ENCODE assay signal across 8 mouse cellular contexts in the genomic region with DNA sequence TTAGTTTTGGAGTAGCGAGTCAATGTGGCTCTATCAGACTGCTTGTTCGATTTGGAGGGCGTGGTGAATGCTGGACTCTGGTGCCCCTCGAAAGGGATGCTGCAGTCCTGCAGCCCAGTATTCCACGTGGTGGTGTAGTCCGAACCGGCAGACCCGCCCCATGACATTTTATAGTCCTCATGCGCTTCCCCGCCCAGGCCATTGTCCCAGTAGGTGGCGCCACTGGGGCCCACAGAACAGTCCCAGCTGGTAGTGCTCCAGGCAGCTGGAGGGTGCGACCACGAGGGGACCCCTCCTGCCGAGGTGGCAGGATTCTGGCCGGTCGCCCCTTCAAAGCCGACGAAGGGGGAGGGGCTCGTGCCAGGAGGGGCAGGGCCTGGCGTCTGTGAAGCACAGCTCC. TPM values are rescaled to one million over a fixed set of nuclear protein-coding genes. Genes with fewer than 3 reads are reported as not detected.
DNase-seq lines count a peak whose midpoint lies in the region; ATAC-seq and TF ChIP-seq lines count a peak whose summit lies in the region.

No protein-coding gene starts in this region.

- DNase-seq in heart, adult 18-20 months, result peak; percentile 18 to 28
- DNase-seq in heart, adult 8-10 months (ENCODE audit: low spot score), result no peak
- no peak for DNase-seq in Patski (ENCODE audit: low read depth, low spot score)
- peak; percentile 69 for DNase-seq in hindbrain, postnatal 0 days (ENCODE audit: low spot score)
- DNase-seq in neural tube, embryonic 11.5 days (ENCODE audit: low spot score), result peak; percentile 76
- DNase-seq in thymus, postnatal 4 days, result peak; percentile 87

- H3K27ac ChIP-seq in hindbrain, postnatal 0 days, result no peak overlapping the region
- no peak overlapping the region for H3K27ac ChIP-seq in liver, embryonic 15.5 days (replicated peaks)
- H3K27ac ChIP-seq in neural tube, embryonic 11.5 days (ENCODE audit: low read depth, low read length), result no peak overlapping the region

- peaks cover 45% of the 10 kb centered on the region for H3K27me3 ChIP-seq in Patski
- peaks cover 50% of the 10 kb centered on the region for H3K27me3 ChIP-seq in hindbrain, postnatal 0 days (ENCODE audit: insufficient read depth, low read length)
- peaks cover 89% of the 10 kb centered on the region for H3K27me3 ChIP-seq in liver, embryonic 15.5 days
- H3K27me3 ChIP-seq in neural tube, embryonic 11.5 days (ENCODE audit: control insufficient read depth, insufficient read depth, low read length), result peaks cover 47% of the 10 kb centered on the region

- POLR2A ChIA-PET in Patski (lab: Charles Lee), result interaction anchor here (0.8 kb wide), 1 partner anchor 12 kb away, joined by 3 read pairs; no protein-coding TSS in a partner anchor

- in situ Hi-C loops in Patski (cut with MboI; ENCODE audit: low pct_unique_long_range_greater_than_20kb), result no loop called here

- peak overlapping the region; percentile 11; the same call in 1 of the 2 replicates for H3K4me3 ChIP-seq in hindbrain, postnatal 0 days (ENCODE audit: low read length)
- no peak overlapping the region; the same call in 1 of the 2 replicates for H3K4me3 ChIP-seq in liver, embryonic 15.5 days (replicated peaks)
- peak overlapping the region; percentile 13; the same call in 1 of the 2 replicates for H3K4me3 ChIP-seq in neural tube, embryonic 11.5 days (ENCODE audit: low read depth, low read length)

- peak; percentile 54 for ATAC-seq in Patski
- ATAC-seq in erythroblast, adult 5-6 weeks (replicated peaks; ENCODE audit: low FRiP score, poor library complexity, severe bottlenecking), result peak; percentile 66
- ATAC-seq in hindbrain, postnatal 0 days, result peak; percentile 80
- ATAC-seq in liver, embryonic 15.5 days (ENCODE audit: insufficient read depth), result 0 out of 2 replicates have a peak, but pooled peaks have one; percentile 34
- 0 out of 2 replicates have a peak, but pooled peaks have one; percentile 23 for ATAC-seq in neural tube, embryonic 11.5 days (ENCODE audit: insufficient read depth, low FRiP score, low TSS enrichment)

- no peaks in the 10 kb centered on the region for H3K9me3 ChIP-seq in hindbrain, postnatal 0 days (ENCODE audit: low read length)
- H3K9me3 ChIP-seq in liver, embryonic 15.5 days (replicated peaks), result no peaks in the 10 kb centered on the region
- no peaks in the 10 kb centered on the region for H3K9me3 ChIP-seq in neural tube, embryonic 11.5 days (ENCODE audit: control insufficient read depth, low read length)

- under 1% methylated on average over 20 of the region's 20 CpGs for WGBS in hindbrain, postnatal 0 days
- WGBS in liver, embryonic 15.5 days (ENCODE audit: insufficient replicate concordance), result 2% methylated on average over 20 of the region's 20 CpGs
- WGBS in neural tube, embryonic 11.5 days, result 1% methylated on average over 20 of the region's 20 CpGs

- H3K4me1 ChIP-seq in hindbrain, postnatal 0 days (ENCODE audit: insufficient read depth, low read length), result no peaks in the 10 kb centered on the region
- peaks cover 13% of the 10 kb centered on the region for H3K4me1 ChIP-seq in liver, embryonic 15.5 days (replicated peaks)
- H3K4me1 ChIP-seq in neural tube, embryonic 11.5 days (ENCODE audit: control insufficient read depth, insufficient read depth, low read length), result no peaks in the 10 kb centered on the region

- CTCF ChIA-PET in Patski (lab: Charles Lee), result interaction anchor here (3.2 kb wide), 1 partner anchor 13 kb away, joined by 13 read pairs; no protein-coding TSS in a partner anchor

- H3K4me2 ChIP-seq in hindbrain, postnatal 0 days (ENCODE audit: low read depth, low read length), result peak overlapping the region; percentile 23; the same call in 1 of the 2 replicates
- peak overlapping the region; percentile 51 for H3K4me2 ChIP-seq in liver, embryonic 15.5 days
- H3K4me2 ChIP-seq in neural tube, embryonic 11.5 days (ENCODE audit: low read depth), result peak overlapping the region; percentile 20; the same call in 1 of the 2 replicates

- TF ChIP-seq CTCF in Patski (IDR thresholded peaks at IDR 0.05), result peak; percentile 79
- TF ChIP-seq CTCF in hindbrain, postnatal 0 days (IDR thresholded peaks at IDR 0.05; ENCODE audit: low read depth), result peak; percentile 75

- no peak overlapping the region for H3K9ac ChIP-seq in hindbrain, postnatal 0 days (replicated peaks; ENCODE audit: low read length)
- no peak overlapping the region for H3K9ac ChIP-seq in liver, embryonic 15.5 days
- H3K9ac ChIP-seq in neural tube, embryonic 11.5 days (ENCODE audit: low read length), result no peak overlapping the region

- no peaks in the 10 kb centered on the region for H3K36me3 ChIP-seq in hindbrain, postnatal 0 days (ENCODE audit: insufficient read depth, low read length)
- no peaks in the 10 kb centered on the region for H3K36me3 ChIP-seq in liver, embryonic 15.5 days (replicated peaks)
- no peaks in the 10 kb centered on the region for H3K36me3 ChIP-seq in neural tube, embryonic 11.5 days (ENCODE audit: control insufficient read depth, insufficient read depth, low read length)

RNA-seq across cellular contexts. Expression of a gene that starts 1.0 kb away (rescaled TPM):
- not detected for total RNA-seq in heart, adult 18-20 months (2021)
- not detected for total RNA-seq in heart, adult 8-10 months (2022)
- not detected for polyA plus RNA-seq in Patski (2021)
- total RNA-seq in erythroblast, adult 5-6 weeks (2015; ENCODE audit: low replicate concordance), result not detected in 2 replicates
- total RNA-seq in erythroblast, adult 5-6 weeks (2017; ENCODE audit: low replicate concordance), result not detected in 2 replicates
- not detected in 2 replicates for total RNA-seq in hindbrain, postnatal 0 days (2014; rRNA removed)
- not detected in 2 replicates for polyA plus RNA-seq in hindbrain, postnatal 0 days (2015; fragmentation: Nextera tagmentation; extraction: Ambion mirVana)
- polyA plus RNA-seq in liver, embryonic 15.5 days (2015; fragmentation: Nextera tagmentation; extraction: Ambion mirVana), result not detected in 2 replicates
- not detected in 2 replicates for polyA plus RNA-seq in neural tube, embryonic 11.5 days (2014; fragmentation: Nextera tagmentation; extraction: Ambion mirVana)

RNA-seq across cellular contexts. Expression of a gene that starts 8.7 kb away (rescaled TPM):
- 1,000 to 10,000 TPM; 4,470 to 4,611 TPM for total RNA-seq in heart, adult 18-20 months (2021)
- 1,000 to 10,000 TPM; 4,392 to 5,023 (median 4,762) TPM for total RNA-seq in heart, adult 8-10 months (2022)
- polyA plus RNA-seq in Patski (2021), result 1,119 TPM
- total RNA-seq in erythroblast, adult 5-6 weeks (2015; ENCODE audit: low replicate concordance), result 74.4 and 173 TPM in 2 replicates
- total RNA-seq in erythroblast, adult 5-6 weeks (2017; ENCODE audit: low replicate concordance), result 135 and 145 TPM in 2 replicates
- 352 and 389 TPM in 2 replicates for total RNA-seq in hindbrain, postnatal 0 days (2014; rRNA removed)
- polyA plus RNA-seq in hindbrain, postnatal 0 days (2015; fragmentation: Nextera tagmentation; extraction: Ambion mirVana), result 1,552 and 1,572 TPM in 2 replicates
- 514 and 565 TPM in 2 replicates for polyA plus RNA-seq in liver, embryonic 15.5 days (2015; fragmentation: Nextera tagmentation; extraction: Ambion mirVana)
- polyA plus RNA-seq in neural tube, embryonic 11.5 days (2014; fragmentation: Nextera tagmentation; extraction: Ambion mirVana), result 786 and 833 TPM in 2 replicates

RNA-seq across cellular contexts. Expression of a gene that starts 15.5 kb away (rescaled TPM):
- total RNA-seq in heart, adult 18-20 months (2021), result 10 to 100 TPM; 46.0 to 49.1 TPM
- 10 to 100 TPM; 43.9 to 49.9 (median 44.7) TPM for total RNA-seq in heart, adult 8-10 months (2022)
- polyA plus RNA-seq in Patski (2021), result 92.6 TPM
- 12.3 and 22.5 TPM in 2 replicates for total RNA-seq in erythroblast, adult 5-6 weeks (2015; ENCODE audit: low replicate concordance)
- total RNA-seq in erythroblast, adult 5-6 weeks (2017; ENCODE audit: low replicate concordance), result 14.0 and 15.1 TPM in 2 replicates
- 162 and 169 TPM in 2 replicates for total RNA-seq in hindbrain, postnatal 0 days (2014; rRNA removed)
- polyA plus RNA-seq in hindbrain, postnatal 0 days (2015; fragmentation: Nextera tagmentation; extraction: Ambion mirVana), result 116 and 118 TPM in 2 replicates
- polyA plus RNA-seq in liver, embryonic 15.5 days (2015; fragmentation: Nextera tagmentation; extraction: Ambion mirVana), result 49.4 and 54.0 TPM in 2 replicates
- 133 and 134 TPM in 2 replicates for polyA plus RNA-seq in neural tube, embryonic 11.5 days (2014; fragmentation: Nextera tagmentation; extraction: Ambion mirVana)

RNA-seq across cellular contexts. Expression of a gene that starts 22.0 kb away (rescaled TPM):
- under 1 TPM in 1 of 2 experiments, not detected in 1; 0.26 TPM for total RNA-seq in heart, adult 18-20 months (2021)
- total RNA-seq in heart, adult 8-10 months (2022), result under 1 TPM in 1 of 4 experiments, not detected in 3; 0.19 TPM
- polyA plus RNA-seq in Patski (2021), result 0.47 TPM
- total RNA-seq in erythroblast, adult 5-6 weeks (2015; ENCODE audit: low replicate concordance), result not detected in 2 replicates
- total RNA-seq in erythroblast, adult 5-6 weeks (2017; ENCODE audit: low replicate concordance), result not detected in 2 replicates
- 0.14 and 0.99 TPM in 2 replicates for total RNA-seq in hindbrain, postnatal 0 days (2014; rRNA removed)
- polyA plus RNA-seq in hindbrain, postnatal 0 days (2015; fragmentation: Nextera tagmentation; extraction: Ambion mirVana), result 0.62 and 0.99 TPM in 2 replicates
- 0.06 TPM in 1 of 2 replicates, not detected in the other for polyA plus RNA-seq in liver, embryonic 15.5 days (2015; fragmentation: Nextera tagmentation; extraction: Ambion mirVana)
- polyA plus RNA-seq in neural tube, embryonic 11.5 days (2014; fragmentation: Nextera tagmentation; extraction: Ambion mirVana), result 4.8 TPM in 2 replicates

RNA-seq across cellular contexts. Expression of a gene that starts 30.2 kb away (rescaled TPM):
- total RNA-seq in heart, adult 18-20 months (2021), result 1 to 10 TPM; 4.4 to 6.2 TPM
- total RNA-seq in heart, adult 8-10 months (2022), result 1 to 10 TPM; 3.0 to 7.4 (median 6.0) TPM
- polyA plus RNA-seq in Patski (2021), result 13.3 TPM
- total RNA-seq in erythroblast, adult 5-6 weeks (2015; ENCODE audit: low replicate concordance), result 1.5 and 9.2 TPM in 2 replicates
- 10.5 and 13.7 TPM in 2 replicates for total RNA-seq in erythroblast, adult 5-6 weeks (2017; ENCODE audit: low replicate concordance)
- 22.2 and 24.1 TPM in 2 replicates for total RNA-seq in hindbrain, postnatal 0 days (2014; rRNA removed)
- 19.9 and 25.8 TPM in 2 replicates for polyA plus RNA-seq in hindbrain, postnatal 0 days (2015; fragmentation: Nextera tagmentation; extraction: Ambion mirVana)
- polyA plus RNA-seq in liver, embryonic 15.5 days (2015; fragmentation: Nextera tagmentation; extraction: Ambion mirVana), result 31.5 and 36.9 TPM in 2 replicates
- 49.4 and 57.7 TPM in 2 replicates for polyA plus RNA-seq in neural tube, embryonic 11.5 days (2014; fragmentation: Nextera tagmentation; extraction: Ambion mirVana)

Comparison
In these comparisons a context has a peak if more than half of its experiments do, and no peak if none do; other contexts are left out.
1. DNase-seq: peak in heart, adult 18-20 months (2 of 2), hindbrain, postnatal 0 days (single experiment), neural tube, embryonic 11.5 days (single experiment) and thymus, postnatal 4 days (single experiment); none in heart, adult 8-10 months (single experiment) and Patski (single experiment).
2. ATAC-seq: peak in every context shown above with its lines; median percentile 80 in hindbrain, postnatal 0 days; 66 in erythroblast, adult 5-6 weeks; 54 in Patski; 34 in liver, embryonic 15.5 days; 23 in neural tube, embryonic 11.5 days.
3. RNA of a gene that starts 8.7 kb away (total RNA-seq): 4,392 to 5,023 TPM in heart, adult 8-10 months and 4,470 to 4,611 TPM in heart, adult 18-20 months; 352 to 389 TPM in hindbrain, postnatal 0 days and 74.4 to 173 TPM in erythroblast, adult 5-6 weeks; every median in the first group is over 10 times any median in the second.
4. Peak in every context shown above with its lines, with median percentiles within 50 percentile points of each other: H3K4me2 ChIP-seq.